Mouse (Mus musculus): ENCODE measurements around the gene Git1. TPM values are rescaled to one million over a fixed set of nuclear protein-coding genes. Genes with fewer than 3 reads are reported as not detected.

Git1 gene
- polyA plus RNA-seq, 1 experiment = 53.2 TPM

DNA sequence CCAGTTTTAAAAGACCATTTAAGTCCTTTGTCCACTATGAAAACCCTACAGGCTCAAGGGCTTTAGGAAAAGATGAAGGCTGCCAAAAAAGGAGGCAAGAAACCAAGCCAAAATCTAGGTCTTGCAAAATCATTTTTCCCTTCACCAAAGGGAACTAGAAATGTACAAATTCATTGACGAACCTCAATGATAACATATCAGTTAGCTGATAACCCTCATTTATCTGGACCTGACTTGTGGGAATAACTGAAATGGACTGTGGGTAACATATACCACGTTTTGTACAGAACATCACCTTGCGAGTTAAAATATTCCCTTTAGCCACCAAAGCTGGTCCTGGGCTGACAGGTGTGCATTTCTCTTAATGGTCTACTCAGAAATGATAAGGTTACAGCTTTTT, 36.3 kb downstream of the Git1 start:
- H3K36me3 ChIP-seq (ENCODE audit: control insufficient read depth, insufficient read depth, low read length) = no peaks in the 10 kb centered on the region
- H3K27ac ChIP-seq (ENCODE audit: insufficient read depth, low read depth, low read length) = no peak overlapping the region
- no peaks in the 10 kb centered on the region for H3K4me1 ChIP-seq (ENCODE audit: control insufficient read depth, insufficient read depth, low read length)
- no peak overlapping the region for H3K4me3 ChIP-seq (ENCODE audit: insufficient read depth, low read depth, low read length)
- no peak for DNase-seq
- 86% methylated on average over 3 of the region's 3 CpGs for WGBS
- no peaks in the 10 kb centered on the region for H3K27me3 ChIP-seq (replicated peaks; ENCODE audit: control insufficient read depth, insufficient read depth, low read length)
- TF ChIP-seq POLR2A (IDR thresholded peaks at IDR 0.05; ENCODE audit: low read depth, low read length) (no peak), CTCF (conservative IDR thresholded peaks at IDR 0.05; ENCODE audit: insufficient read depth, insufficient read length, low read depth, low read length) (no peak)

DNA sequence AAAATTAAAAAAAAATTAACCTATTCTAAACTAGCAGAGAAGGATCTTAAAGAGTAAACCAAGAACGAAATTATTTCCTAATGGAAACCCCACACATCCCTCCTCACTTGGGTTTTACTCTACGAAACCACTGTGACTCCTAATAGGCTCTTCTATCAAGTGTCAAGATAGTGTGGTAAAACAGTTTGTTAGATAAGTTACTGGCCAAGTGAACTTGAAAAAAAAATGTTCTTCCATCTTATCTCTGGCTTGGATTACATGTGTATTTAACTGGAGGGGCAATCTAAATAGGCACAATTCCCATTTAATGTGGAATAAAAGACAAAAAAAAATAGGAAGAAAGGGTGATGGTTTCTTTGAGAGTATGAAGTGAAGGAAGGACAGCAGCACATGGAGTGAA, 37.5 kb downstream of the Git1 start:
- Histone ChIP-seq H3K27ac (ENCODE audit: insufficient read depth, low read depth, low read length) (no peak overlapping the region), H3K4me1 (ENCODE audit: control insufficient read depth, insufficient read depth, low read length) (no peaks in the 10 kb centered on the region), H3K36me3 (ENCODE audit: control insufficient read depth, insufficient read depth, low read length) (no peaks in the 10 kb centered on the region), H3K27me3 (replicated peaks; ENCODE audit: control insufficient read depth, insufficient read depth, low read length) (no peaks in the 10 kb centered on the region), H3K4me3 (ENCODE audit: insufficient read depth, low read depth, low read length) (no peak overlapping the region)
- 91% methylated on average over 2 of the region's 2 CpGs for WGBS
- DNase-seq = no peak
- no peak for TF ChIP-seq CTCF (conservative IDR thresholded peaks at IDR 0.05; ENCODE audit: insufficient read depth, insufficient read length, low read depth, low read length)
- no peak for TF ChIP-seq POLR2A (IDR thresholded peaks at IDR 0.05; ENCODE audit: low read depth, low read length)

DNA sequence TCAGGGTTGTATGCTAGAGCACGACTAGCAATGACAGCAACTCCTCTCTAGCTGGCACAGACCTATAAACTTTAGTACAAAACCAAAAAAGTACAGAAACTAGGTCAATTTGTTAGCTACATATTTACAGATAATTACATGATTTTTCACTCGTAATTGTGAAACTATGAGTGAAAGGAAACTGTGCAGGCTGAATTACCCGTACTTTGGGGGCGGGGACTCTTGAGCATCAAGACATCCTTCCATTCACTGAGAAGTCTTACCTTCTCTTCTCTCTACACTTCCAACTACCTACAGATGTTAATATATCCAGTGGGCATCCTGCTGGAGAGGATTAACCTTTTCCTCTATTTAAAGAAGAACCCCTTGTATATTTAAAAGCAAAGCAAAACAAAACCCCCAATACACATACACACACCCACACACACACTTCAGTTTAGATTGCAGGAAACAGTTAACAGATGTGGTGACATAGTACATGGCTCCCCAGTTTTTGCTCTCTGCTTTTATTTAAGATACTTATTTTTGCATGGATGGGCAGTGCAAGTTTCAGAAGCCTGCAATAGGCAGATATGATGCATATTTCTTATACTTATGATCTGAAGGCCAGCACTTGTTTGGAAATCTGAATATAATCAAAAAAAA, 39.0 kb downstream of the Git1 start:
- Histone ChIP-seq H3K4me3 (ENCODE audit: insufficient read depth, low read depth, low read length) (no peak overlapping the region), H3K27ac (ENCODE audit: insufficient read depth, low read depth, low read length) (no peak overlapping the region), H3K36me3 (ENCODE audit: control insufficient read depth, insufficient read depth, low read length) (no peaks in the 10 kb centered on the region; the same call in 1 of the 2 replicates), H3K27me3 (replicated peaks; ENCODE audit: control insufficient read depth, insufficient read depth, low read length) (no peaks in the 10 kb centered on the region), H3K4me1 (ENCODE audit: control insufficient read depth, insufficient read depth, low read length) (no peaks in the 10 kb centered on the region)
- 76% methylated on average over 4 of the region's 4 CpGs for WGBS
- DNase-seq = no peak
- TF ChIP-seq CTCF (conservative IDR thresholded peaks at IDR 0.05; ENCODE audit: insufficient read depth, insufficient read length, low read depth, low read length) (no peak), POLR2A (IDR thresholded peaks at IDR 0.05; ENCODE audit: low read depth, low read length) (no peak)

DNA sequence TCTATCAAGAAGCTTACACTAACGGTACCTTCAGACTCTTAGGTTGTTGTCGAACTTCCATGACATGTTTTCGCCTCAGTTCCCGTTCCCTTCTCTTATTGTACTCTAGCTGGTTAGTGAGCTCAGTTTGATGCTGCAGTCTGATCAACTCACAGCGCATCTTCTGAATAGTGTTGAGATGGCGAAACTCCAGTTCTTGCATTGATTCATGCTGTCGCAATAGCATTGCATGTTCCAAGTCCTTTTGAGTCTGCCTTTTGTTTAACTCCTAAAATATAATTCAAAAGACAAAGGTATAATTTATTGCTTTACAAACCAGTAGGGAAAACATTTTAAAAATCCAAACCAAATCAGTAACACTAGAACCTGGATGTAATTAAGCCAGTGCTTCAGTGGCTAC, 51.9 kb downstream of the Git1 start:
- TF ChIP-seq CTCF (conservative IDR thresholded peaks at IDR 0.05; ENCODE audit: insufficient read depth, insufficient read length, low read depth, low read length) (no peak), POLR2A (IDR thresholded peaks at IDR 0.05; ENCODE audit: low read depth, low read length) (no peak)
- peaks cover 10% of the 10 kb centered on the region for H3K36me3 ChIP-seq (ENCODE audit: control insufficient read depth, insufficient read depth, low read length)
- no peak for DNase-seq

More for the DNA sequence above, 51.9 kb downstream of the Git1 start:
- no peak overlapping the region for H3K27ac ChIP-seq (ENCODE audit: insufficient read depth, low read depth, low read length)
- no peaks in the 10 kb centered on the region for H3K4me1 ChIP-seq (ENCODE audit: control insufficient read depth, insufficient read depth, low read length)
- H3K27me3 ChIP-seq (replicated peaks; ENCODE audit: control insufficient read depth, insufficient read depth, low read length) = no peaks in the 10 kb centered on the region
- 94% methylated on average over 7 of the region's 7 CpGs for whole genome bisulfite sequencing
- H3K4me3 ChIP-seq (ENCODE audit: insufficient read depth, low read depth, low read length) = no peak overlapping the region

Other genes starting within 250 kb of the Git1 start
- gene Coro6, start 31.2 kb upstream of the Git1 start, polyA plus RNA-seq (2012; rRNA removed) = 4.4 and 7.9 TPM in 2 replicates
- 22.3 and 31.4 TPM in 2 replicates for gene Ankrd13b, start 3.9 kb upstream of the Git1 start, polyA plus RNA-seq (2012; rRNA removed)
- 2.7 and 3.2 TPM in 2 replicates for gene Abhd15, start 21.6 kb downstream of the Git1 start, polyA plus RNA-seq (2012; rRNA removed)
- 19.4 and 24.4 TPM in 2 replicates for gene Trp53i13, start 22.4 kb downstream of the Git1 start, polyA plus RNA-seq (2012; rRNA removed)
- gene Gm10392, start 25.6 kb downstream of the Git1 start, polyA plus RNA-seq (2012; rRNA removed) = not detected in 2 replicates
- 4.7 and 6.9 TPM in 2 replicates for gene Taok1, start 114.3 kb downstream of the Git1 start, polyA plus RNA-seq (2012; rRNA removed)
- 10.8 and 13.5 TPM in 2 replicates for gene Nufip2, start 192.6 kb downstream of the Git1 start, polyA plus RNA-seq (2012; rRNA removed)
- gene Cryba1, start 231.7 kb downstream of the Git1 start, polyA plus RNA-seq (2012; rRNA removed) = not detected in 2 replicates